Mouse (Mus musculus) adrenal gland, adult 2 months (tissue): ENCODE data around the gene Eml4. TPM values are rescaled to one million over a fixed set of nuclear protein-coding genes. Genes with fewer than 3 reads are reported as not detected.

Experiments used
- DNase-seq: peaks from one replicate; pipeline ENCODE4 v3.0.0; 2021
- polyA plus RNA-seq: library from polyadenylated mRNA; depleted of rRNA; stranded (reverse); fragments of >200 nt; gene quantifications from 2 replicates; pipeline ENCODE4 v1.2.3, GENCODE M21; 2012
- total RNA-seq, 2 experiments: library from RNA; stranded (reverse); gene quantifications; 2 replicates each; pipeline ENCODE4 v1.2.3; 2021

The Eml4 gene
- total and polyA plus RNA-seq, 3 experiments, result 3.8 to 18.7 (median 16.3) TPM

- no peak for DNase-seq
These were observed 6.5 kb upstream of the Eml4 start for GRCm38 (mm10) chr17:83344226-83344625.

GRCm38 (mm10) chr17:83348056-83348822 lies 2.5 kb upstream of the Eml4 start:
- DNase-seq, result peak; percentile 71

- peak; percentile 67 for DNase-seq
These were observed 394 bp downstream of the Eml4 start for GRCm38 (mm10) chr17:83351119-83351531.

DNA sequence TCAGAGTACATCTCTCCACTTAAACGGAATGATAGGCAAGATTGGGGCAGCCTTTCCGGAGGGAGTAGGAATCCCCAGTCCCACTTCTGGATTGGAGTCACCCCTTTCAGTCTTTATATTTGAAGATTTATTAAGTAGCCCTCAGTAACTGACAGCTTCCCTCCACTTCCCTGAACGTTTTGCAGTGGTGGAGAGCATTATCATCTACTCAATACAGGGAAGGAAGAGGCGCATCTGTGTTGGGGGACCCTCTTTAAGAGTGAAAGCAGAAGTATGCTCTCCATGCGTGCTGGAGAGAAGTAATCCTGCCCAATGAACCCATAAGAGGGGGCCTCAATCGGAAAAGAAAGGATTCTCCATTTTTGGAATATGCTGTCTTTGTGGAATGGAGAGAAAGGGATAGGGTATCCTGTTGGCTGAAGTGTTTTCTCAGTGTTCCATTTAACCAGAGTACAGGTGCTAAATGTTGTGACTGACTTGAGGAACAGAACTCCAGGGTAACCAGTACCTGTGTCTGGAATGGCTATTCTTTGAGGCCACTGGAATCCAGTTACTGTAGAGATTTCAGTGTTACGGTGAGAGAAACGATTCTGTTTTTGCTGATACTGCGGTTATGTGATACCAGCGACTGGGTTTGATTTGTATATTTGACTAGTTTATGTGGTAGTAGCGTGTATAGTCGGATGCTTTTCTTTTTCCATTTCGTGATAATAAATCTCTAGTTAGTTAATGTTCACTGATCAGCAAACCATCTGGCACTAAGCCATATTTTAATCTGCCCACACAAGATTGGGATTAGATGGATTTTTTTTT lies 1.1 kb downstream of the Eml4 start:
- DNase-seq, result peak; percentile 23

DNA sequence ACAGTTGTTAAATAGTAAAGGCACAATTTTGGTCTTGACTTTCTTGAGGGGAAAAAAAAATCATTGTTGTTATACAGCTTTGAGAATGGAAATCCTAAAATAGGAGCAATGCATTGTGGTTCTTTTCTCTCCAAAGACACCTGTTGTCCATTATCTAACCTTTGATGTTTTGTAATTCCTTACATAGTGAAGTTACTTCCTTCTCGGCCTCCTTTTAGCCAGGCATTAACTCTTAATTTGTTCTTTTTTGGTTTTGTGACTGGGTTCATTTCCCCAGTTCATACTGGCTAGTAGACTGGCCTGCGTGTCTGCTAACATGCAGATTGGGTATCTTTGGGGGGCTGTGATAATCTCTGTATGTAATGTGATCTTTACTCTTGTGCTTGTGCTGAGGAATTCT lies 1.7 kb downstream of the Eml4 start:
- no peak for DNase-seq

DNA sequence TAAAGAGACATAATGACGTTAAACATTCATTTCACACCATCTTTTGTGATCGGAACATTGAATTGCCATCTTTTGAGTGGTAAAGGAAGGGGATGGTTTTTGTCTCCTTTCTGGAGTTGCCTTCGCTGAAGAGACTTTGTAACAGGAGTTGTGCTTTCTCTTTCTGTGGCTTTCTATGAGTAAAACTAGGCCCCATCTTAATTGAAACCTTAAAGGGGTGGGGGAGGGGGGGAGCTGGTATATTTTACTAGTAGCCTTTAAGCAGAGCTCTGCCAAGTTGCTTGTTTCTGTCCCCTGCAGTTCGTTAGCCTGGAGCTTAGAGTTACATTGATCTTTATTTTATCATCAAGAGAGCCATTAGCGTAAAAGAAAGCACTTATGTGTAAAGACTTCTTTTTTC lies 2.3 kb downstream of the Eml4 start:
- DNase-seq, result no peak

- no peak for DNase-seq
These were observed 2.7 kb downstream of the Eml4 start for GRCm38 (mm10) chr17:83353460-83353859.

DNA sequence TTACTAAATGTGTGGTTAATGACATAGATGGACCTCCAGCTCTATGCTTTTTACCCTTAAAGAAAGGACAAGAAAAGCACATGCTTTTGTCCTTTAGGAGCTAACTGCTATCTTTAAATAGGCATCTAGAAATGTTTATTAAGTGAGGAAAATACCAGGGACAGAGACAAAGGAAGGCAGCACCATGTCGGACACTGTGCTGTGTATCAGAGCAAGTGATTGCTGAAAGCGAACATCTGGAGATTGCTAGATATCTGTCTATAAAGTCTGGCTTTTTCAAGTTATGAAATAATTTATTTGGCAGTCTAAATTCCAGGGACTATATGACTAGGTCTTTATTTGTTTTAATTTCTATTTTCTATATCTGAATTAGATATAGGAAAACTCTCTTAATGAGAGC lies 4.8 kb downstream of the Eml4 start:
- no peak for DNase-seq

GRCm38 (mm10) chr17:83359934-83360333 lies 9.2 kb downstream of the Eml4 start:
- DNase-seq, result no peak

GRCm38 (mm10) chr17:83360796-83361566 lies 10.2 kb downstream of the Eml4 start:
- DNase-seq, result no peak

GRCm38 (mm10) chr17:83363081-83363480 lies 12.3 kb downstream of the Eml4 start:
- no peak for DNase-seq

DNA sequence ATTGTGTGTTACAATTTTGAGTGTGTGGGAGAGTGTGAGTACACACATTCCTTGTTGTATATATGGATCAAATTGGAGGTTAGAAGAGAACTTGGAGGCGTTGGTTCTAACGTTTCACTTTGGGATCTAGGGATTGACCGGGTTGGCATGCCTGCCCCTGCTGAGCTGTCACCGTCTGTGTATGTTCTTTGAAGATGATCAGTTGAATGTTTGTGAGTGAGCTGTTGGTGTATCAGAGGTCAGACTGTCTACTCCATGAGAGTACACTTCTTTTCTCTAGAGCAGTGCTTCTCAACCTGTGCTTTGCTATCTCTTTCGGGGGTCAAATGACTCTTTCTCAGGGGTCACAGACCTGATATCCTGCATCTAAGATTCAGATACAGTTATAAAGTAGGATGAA lies 13.6 kb downstream of the Eml4 start:
- DNase-seq, result no peak

GRCm38 (mm10) chr17:83365130-83365529 lies 14.4 kb downstream of the Eml4 start:
- no peak for DNase-seq

GRCm38 (mm10) chr17:83365614-83366355 lies 15.1 kb downstream of the Eml4 start:
- DNase-seq, result no peak

DNA sequence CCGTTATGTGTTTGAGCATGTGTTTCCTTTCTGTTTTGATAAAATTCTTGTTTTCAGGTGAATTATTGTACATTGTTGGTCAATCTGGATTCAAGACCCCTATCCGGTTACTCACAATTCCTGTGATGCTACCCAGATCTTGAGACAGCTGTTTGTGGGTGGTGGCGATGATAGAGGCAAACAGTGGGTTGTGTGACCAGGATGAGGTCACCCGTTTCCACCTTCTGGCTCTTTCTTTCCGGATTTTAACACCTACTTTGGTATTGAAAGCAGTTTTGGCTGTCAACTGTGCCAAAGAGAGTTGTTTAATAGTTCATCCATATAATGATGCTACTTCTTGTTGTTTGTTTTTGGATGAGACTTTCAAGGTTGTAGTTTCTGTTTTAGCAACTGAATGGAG lies 16.7 kb downstream of the Eml4 start:
- DNase-seq, result no peak

- DNase-seq, result no peak
These were observed 23.4 kb downstream of the Eml4 start for GRCm38 (mm10) chr17:83374123-83374522.

- DNase-seq, result no peak
These were observed 25.1 kb downstream of the Eml4 start for GRCm38 (mm10) chr17:83375848-83376247.

DNA sequence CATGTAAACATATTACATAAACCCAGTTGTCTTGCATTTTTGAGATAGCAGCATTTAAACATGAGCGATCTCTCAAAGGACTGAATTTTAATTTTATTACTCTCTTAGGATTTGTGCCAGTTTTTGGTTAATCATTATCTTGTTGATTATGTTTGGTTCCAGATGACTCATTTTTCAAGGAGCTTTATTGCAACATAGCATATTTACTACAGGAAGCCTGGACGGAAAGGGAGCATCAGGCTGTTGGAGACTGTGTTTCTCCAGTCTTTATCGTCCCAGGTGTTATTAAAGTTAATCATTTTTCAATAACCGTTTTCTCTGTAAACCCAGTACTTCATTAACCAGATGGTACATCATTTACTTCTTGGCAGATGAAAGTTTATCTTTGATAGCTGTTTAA lies 26.1 kb downstream of the Eml4 start:
- DNase-seq, result no peak

DNA sequence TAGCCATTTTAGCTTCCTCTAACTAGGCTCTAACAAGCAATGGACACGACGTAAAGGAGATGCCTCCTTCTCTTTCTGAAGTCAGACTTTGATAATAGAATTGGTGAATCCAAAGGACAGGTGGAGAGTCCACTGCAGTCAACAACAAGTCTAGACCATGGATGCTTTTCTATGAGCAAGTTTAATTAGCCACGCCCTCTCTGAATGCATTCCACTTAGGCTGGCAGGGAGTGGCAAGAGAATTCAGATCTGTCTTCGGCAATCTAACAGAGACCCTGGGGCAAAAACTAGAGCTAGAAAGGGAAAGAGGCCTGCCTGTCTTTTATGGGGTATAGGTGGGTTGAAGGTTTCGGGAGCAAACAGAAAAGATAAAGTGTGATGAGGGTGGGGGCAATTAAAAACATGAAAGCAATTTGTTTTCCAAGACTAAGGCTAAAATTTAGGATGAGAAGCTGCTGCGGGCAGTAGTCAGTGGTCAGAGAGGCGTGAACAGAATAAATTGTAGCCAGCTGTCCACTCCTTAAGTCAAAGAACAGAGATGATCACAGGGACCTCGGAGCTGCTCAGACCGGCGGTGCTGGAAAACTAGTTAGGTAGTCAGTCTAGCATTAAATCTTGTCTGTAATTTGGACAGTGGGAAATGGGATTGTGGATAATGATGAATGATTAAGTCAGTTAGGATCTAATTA lies 27.2 kb downstream of the Eml4 start:
- no peak for DNase-seq

DNA sequence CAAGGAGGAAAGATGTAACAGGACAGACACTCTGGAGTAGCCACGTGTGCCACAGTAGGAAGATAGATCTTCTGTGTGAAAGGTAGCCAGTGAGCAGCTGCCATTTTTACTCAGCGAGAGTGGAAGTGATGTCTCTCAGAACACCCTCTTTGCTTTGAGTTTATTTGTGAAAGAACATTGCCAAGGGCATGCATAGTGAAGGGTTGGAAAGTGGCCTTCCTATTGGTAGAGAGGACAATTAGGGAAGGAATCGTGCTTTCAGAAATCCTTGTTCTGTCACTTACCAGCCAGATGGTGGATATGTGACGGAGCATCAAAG lies 27.7 kb downstream of the Eml4 start:
- DNase-seq, result no peak

- DNase-seq, result no peak
These were observed 28.6 kb downstream of the Eml4 start for GRCm38 (mm10) chr17:83379366-83379765.
